In the genomic region with DNA sequence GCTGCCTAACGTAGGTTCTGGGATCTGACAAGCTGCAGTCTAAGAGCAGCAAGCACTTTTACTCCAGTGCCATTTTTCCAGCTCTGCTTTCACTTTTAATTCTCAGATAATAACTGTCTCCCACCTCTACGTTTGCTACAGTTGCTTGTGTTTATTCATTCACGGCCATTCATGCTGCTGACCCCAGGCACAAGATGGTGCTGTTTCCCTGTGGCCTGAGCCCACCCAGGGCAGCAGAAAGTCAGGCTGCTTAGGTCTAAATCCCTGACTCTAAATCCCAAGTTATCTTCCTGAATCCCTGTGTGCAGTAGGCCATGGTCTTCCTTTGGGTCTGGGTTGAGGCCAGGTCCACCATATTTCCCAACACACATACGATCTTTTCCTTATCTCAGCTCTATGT, we compare ENCODE assay signal across 15 mouse cellular contexts. TPM values are rescaled to one million over a fixed set of nuclear protein-coding genes. Genes with fewer than 3 reads are reported as not detected.
A peak's percentile ranks its signal among the peaks of the same experiment; 100 is the strongest.
DNase-seq lines count a peak whose midpoint lies in the region; ATAC-seq and TF ChIP-seq lines count a peak whose summit lies in the region.
"Had no signal": no experiment of that assay in that cellular context is flagged by ENCODE, and none has a peak within 500 bp of the region (broad histone marks: within the 10 kb centered on the region; RNA-seq: fewer than 3 reads in every experiment).

No protein-coding gene starts in this region.

- WGBS in intestine, postnatal 0 days = 50% methylated on average over 4 of the region's 4 CpGs
- WGBS in intestine, embryonic 16.5 days = 53% methylated on average over 4 of the region's 4 CpGs
- 59% methylated on average over 4 of the region's 4 CpGs for WGBS in hindbrain, embryonic 14.5 days

- H3K9me3 ChIP-seq in intestine, postnatal 0 days (ENCODE audit: control insufficient read depth) = no peaks in the 10 kb centered on the region
- no peaks in the 10 kb centered on the region for H3K9me3 ChIP-seq in intestine, embryonic 16.5 days (ENCODE audit: control insufficient read depth, low read length)
- H3K9me3 ChIP-seq in hindbrain, embryonic 14.5 days (ENCODE audit: control insufficient read depth, low read length) = no peaks in the 10 kb centered on the region
- H3K9me3 ChIP-seq: forebrain, embryonic 15.5 days; G1E; limb, embryonic 13.5 days had no signal

- no peak overlapping the region for H3K4me3 ChIP-seq in intestine, postnatal 0 days (ENCODE audit: low read depth, low read length)
- no peak overlapping the region for H3K4me3 ChIP-seq in intestine, embryonic 16.5 days (ENCODE audit: low read length)
- H3K4me3 ChIP-seq in hindbrain, embryonic 14.5 days (replicated peaks; ENCODE audit: low read length) = no peak overlapping the region
- H3K4me3 ChIP-seq: forebrain, embryonic 15.5 days; left cerebral cortex, adult 2 months; limb, embryonic 13.5 days had no signal

- no peaks in the 10 kb centered on the region for H3K36me3 ChIP-seq in intestine, postnatal 0 days (ENCODE audit: control insufficient read depth, insufficient read depth)
- no peaks in the 10 kb centered on the region for H3K36me3 ChIP-seq in intestine, embryonic 16.5 days (ENCODE audit: control insufficient read depth, insufficient read depth, low read length)
- no peaks in the 10 kb centered on the region for H3K36me3 ChIP-seq in hindbrain, embryonic 14.5 days (replicated peaks; ENCODE audit: control insufficient read depth, insufficient read depth)
- H3K36me3 ChIP-seq: forebrain, embryonic 15.5 days; G1E; limb, embryonic 13.5 days had no signal

- ATAC-seq in intestine, postnatal 0 days = no peak
- no peak for ATAC-seq in intestine, embryonic 16.5 days
- ATAC-seq in hindbrain, embryonic 14.5 days (ENCODE audit: low FRiP score) = no peak
- ATAC-seq: activated CD4-positive, CD25-positive, alpha-beta regulatory T cell, adult 4 months; forebrain, embryonic 15.5 days had no signal

- H3K27ac ChIP-seq in intestine, postnatal 0 days (ENCODE audit: low read depth, low read length) = no peak overlapping the region
- H3K27ac ChIP-seq in intestine, embryonic 16.5 days (ENCODE audit: low read length) = no peak overlapping the region
- no peak overlapping the region for H3K27ac ChIP-seq in hindbrain, embryonic 14.5 days
- H3K27ac ChIP-seq: forebrain, embryonic 15.5 days; left cerebral cortex, adult 2 months; limb, embryonic 13.5 days had no signal

- peak; percentile 66 for TF ChIP-seq CTCF in intestine, postnatal 0 days (IDR thresholded peaks at IDR 0.05; ENCODE audit: low read depth)

- DNase-seq in lung, postnatal 10 days = peak; percentile 18
- no peak for DNase-seq in lung, postnatal 25 days (ENCODE audit: low spot score)
- peak; percentile 27 for DNase-seq in NIH3T3 (ENCODE audit: low read depth)
- peak; percentile 41 for DNase-seq in retina, embryonic 14.5 days (ENCODE audit: low spot score)
- DNase-seq in hindbrain, embryonic 14.5 days (ENCODE audit: low spot score) = no peak
- DNase-seq: cerebellum, adult 9-10 months; gastrocnemius, postnatal 14 days had no signal

- H3K4me2 ChIP-seq in intestine, postnatal 0 days (replicated peaks; ENCODE audit: low read depth) = no peak overlapping the region
- no peak overlapping the region for H3K4me2 ChIP-seq in intestine, embryonic 16.5 days (ENCODE audit: low read depth, low read length)
- no peak overlapping the region for H3K4me2 ChIP-seq in hindbrain, embryonic 14.5 days (replicated peaks)
- H3K4me2 ChIP-seq: forebrain, embryonic 15.5 days; limb, embryonic 13.5 days had no signal

- H3K27me3 ChIP-seq in intestine, postnatal 0 days (replicated peaks; ENCODE audit: control insufficient read depth, insufficient read depth, low read length) = no peaks in the 10 kb centered on the region
- no peaks in the 10 kb centered on the region for H3K27me3 ChIP-seq in intestine, embryonic 16.5 days (replicated peaks; ENCODE audit: control insufficient read depth, insufficient read depth, low read length)
- no peaks in the 10 kb centered on the region for H3K27me3 ChIP-seq in hindbrain, embryonic 14.5 days (ENCODE audit: control insufficient read depth, insufficient read depth, low read length)
- H3K27me3 ChIP-seq: forebrain, embryonic 15.5 days; limb, embryonic 13.5 days had no signal

- no peak overlapping the region for H3K9ac ChIP-seq in intestine, postnatal 0 days (ENCODE audit: low read depth, low read length)
- H3K9ac ChIP-seq in intestine, embryonic 16.5 days (ENCODE audit: low read depth, low read length) = no peak overlapping the region
- H3K9ac ChIP-seq in hindbrain, embryonic 14.5 days = no peak overlapping the region
- H3K9ac ChIP-seq: forebrain, embryonic 15.5 days; limb, embryonic 13.5 days had no signal

- H3K4me1 ChIP-seq in intestine, postnatal 0 days (replicated peaks; ENCODE audit: control insufficient read depth, insufficient read depth, low read length) = no peaks in the 10 kb centered on the region
- H3K4me1 ChIP-seq in intestine, embryonic 16.5 days (ENCODE audit: control insufficient read depth, insufficient read depth, low read length) = peaks cover 6% of the 10 kb centered on the region; the same call in 1 of the 2 replicates
- H3K4me1 ChIP-seq in hindbrain, embryonic 14.5 days (replicated peaks; ENCODE audit: control insufficient read depth, insufficient read depth, low read length) = peaks cover 15% of the 10 kb centered on the region

RNA-seq across cellular contexts. Expression of gene Cdhr3, which starts 26.3 kb away (rescaled TPM):
- 0.10 TPM in 1 of 2 replicates, not detected in the other for polyA plus RNA-seq in intestine, postnatal 0 days (2015; fragmentation: Nextera tagmentation; extraction: Ambion mirVana)
- polyA plus RNA-seq in intestine, embryonic 16.5 days (2015; fragmentation: Nextera tagmentation; extraction: Ambion mirVana) = 0.04 and 0.15 TPM in 2 replicates
- 0.32 and 0.61 TPM in 2 replicates for polyA plus RNA-seq in hindbrain, embryonic 14.5 days (2014; fragmentation: Nextera tagmentation; extraction: Ambion mirVana)
- polyA plus RNA-seq: G1E; large intestine, adult 2 months had no signal

Comparison
In these comparisons a context has a peak if more than half of its experiments do, and no peak if none do; other contexts are left out.
1. DNase-seq: peak in lung, postnatal 10 days (single experiment), NIH3T3 (single experiment) and retina, embryonic 14.5 days (single experiment); none in lung, postnatal 25 days (single experiment) and hindbrain, embryonic 14.5 days (single experiment).